Mouse (Mus musculus): ENCODE measurements around the gene Zkscan4.
A peak's percentile ranks its signal among the peaks of the same experiment; 100 is the strongest.
"Not testable (repeated sequence)": the region's sequence is repeated elsewhere in the genome, so short reads cannot be mapped to it uniquely, and the experiment has no call there.

Gene Zkscan4

GRCm38 (mm10) chr13:21478759-21479670, at the start of gene Zkscan4, which contains the start of gene Gm10065:
Zkscan4 (plus strand) TSS chr13:21478907.
Gm10065 (minus strand) TSS chr13:21479441.
- peak; percentile 92 for DNase-seq (ENCODE audit: low read depth, low spot score)

DNA sequence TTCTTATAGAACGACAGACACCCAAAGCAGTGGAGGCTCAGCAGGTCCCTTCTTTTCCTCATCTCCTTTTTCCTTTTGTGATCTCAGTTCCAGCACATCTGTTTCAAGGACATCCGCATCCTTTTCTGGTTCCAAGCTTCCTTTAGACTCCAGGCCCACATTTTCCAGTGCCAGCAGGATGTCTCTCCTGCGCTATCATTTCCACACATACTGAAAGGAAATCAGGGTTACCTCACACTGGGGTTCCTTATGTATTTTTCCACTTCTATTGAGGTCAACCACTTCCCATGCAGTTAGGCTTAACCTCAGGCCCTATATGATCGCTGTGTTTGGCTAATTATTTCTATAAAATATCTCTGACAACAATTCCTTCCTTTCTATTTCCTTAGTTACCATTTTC, 43.2 kb upstream of the Zkscan4 start:
- no peak for DNase-seq (ENCODE audit: low read depth, low spot score)

GRCm38 (mm10) chr13:21440503-21441206, 38.1 kb upstream of the Zkscan4 start, which contains the start of gene Pgbd1:
Pgbd1 (minus strand) TSS chr13:21441058.
- DNase-seq (ENCODE audit: low read depth, low spot score) = peak; percentile 97

DNA sequence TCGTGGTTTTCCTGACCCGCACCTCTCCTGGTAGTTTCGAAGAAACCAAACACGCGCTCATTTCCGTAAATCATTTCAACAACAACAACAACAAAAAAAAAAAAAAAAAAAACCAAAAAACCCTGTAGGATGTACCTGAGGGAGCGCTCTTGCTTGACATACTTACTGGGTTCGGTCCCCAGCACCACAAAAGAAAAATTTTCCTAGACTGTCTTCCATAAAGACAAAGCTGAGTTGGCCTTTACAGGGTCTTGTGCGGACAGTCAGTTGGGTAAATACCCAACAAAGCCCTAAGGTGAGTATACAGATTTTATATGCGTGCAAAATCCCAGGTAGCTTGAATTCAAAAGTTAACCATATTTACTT, 37.5 kb upstream of the Zkscan4 start:
- DNase-seq (ENCODE audit: low read depth, low spot score) = no peak

DNA sequence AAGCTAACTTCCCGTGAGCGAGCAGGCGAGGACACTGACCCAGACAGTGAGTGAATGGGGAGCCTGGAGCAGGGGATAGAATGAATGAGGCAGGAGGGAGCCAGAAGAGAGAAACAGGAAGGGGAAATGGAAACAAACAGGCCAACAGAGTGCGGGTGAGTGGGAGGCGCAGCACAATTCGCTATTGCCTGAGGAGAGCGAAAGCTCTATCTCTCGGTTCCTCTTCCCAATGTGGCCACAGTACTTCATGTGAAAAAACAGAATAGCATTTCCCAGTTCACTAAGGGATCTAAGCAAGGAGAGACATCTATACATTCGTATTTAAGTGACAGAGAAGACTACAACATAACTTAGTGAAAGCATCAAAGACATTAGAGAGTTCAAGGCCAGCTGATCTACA, 31.9 kb upstream of the Zkscan4 start:
- no peak for DNase-seq (ENCODE audit: low read depth, low spot score)

DNA sequence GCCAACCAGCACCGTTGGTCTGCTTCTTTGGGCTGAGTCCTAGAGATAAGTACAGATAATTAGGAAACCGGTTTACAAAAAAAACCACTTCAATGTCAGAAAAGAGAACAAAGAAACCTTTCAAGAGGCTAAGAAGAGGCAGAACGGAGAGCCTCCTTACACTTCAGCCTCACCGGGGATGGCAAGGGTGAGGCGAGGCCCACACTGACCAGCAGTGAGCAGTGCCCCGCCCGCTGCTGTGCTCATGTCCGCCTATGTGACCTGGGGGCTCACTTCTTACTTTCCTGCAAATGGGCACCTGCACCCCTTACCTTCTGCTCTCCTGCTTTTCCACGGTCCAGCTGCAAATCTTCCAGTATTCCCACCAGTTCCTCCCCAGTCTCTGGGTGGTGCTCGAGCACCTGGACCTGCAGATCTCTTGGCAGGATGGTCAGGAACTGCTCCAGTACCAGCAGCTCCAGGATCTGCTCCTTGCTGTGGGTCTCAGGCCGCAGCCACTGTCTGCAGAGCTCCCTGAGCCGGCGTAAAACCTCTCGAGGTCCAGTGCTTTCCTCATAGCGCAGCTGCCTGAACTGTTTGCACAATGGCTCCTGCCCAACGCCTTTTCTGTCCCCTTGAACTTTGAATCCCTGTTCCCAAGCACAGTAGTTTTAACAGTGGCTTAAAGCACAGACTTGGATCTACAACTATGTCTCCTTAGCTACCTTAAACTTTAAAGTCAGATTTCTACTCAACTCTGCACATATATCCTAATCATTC, 30.7 kb upstream of the Zkscan4 start:
- no peak for DNase-seq (ENCODE audit: low read depth, low spot score)

- no peak for DNase-seq (ENCODE audit: low read depth, low spot score)
These were observed 25.7 kb upstream of the Zkscan4 start for GRCm38 (mm10) chr13:21453042-21453441.

DNA sequence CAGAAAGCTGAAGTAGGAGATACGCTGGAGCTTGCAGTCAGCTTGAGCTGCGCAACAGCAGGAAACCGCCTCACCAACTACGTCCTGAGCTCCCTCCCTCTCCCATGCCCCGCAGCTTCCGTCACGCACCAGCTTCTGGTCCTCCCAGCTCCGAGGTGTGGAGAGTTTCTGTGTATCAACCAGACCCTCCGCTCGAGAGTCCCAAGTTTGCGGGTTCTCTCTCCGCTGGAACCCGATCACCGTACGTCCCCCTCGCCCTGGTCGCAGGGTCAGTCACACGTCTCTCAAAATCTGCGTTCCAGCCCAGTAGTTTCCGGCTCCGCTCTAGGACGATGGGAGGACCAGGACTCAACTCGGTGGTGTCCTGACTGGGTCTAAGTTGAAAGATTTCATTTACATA, 25.3 kb upstream of the Zkscan4 start, which contains the start of gene Zscan26:
Zscan26 (minus strand) TSS at position 282 of the 400 bp plus-strand sequence.
- peak; percentile 95 for DNase-seq (ENCODE audit: low read depth, low spot score)

- no peak for DNase-seq (ENCODE audit: low read depth, low spot score)
These were observed 24.6 kb upstream of the Zkscan4 start for GRCm38 (mm10) chr13:21454133-21454532.

DNA sequence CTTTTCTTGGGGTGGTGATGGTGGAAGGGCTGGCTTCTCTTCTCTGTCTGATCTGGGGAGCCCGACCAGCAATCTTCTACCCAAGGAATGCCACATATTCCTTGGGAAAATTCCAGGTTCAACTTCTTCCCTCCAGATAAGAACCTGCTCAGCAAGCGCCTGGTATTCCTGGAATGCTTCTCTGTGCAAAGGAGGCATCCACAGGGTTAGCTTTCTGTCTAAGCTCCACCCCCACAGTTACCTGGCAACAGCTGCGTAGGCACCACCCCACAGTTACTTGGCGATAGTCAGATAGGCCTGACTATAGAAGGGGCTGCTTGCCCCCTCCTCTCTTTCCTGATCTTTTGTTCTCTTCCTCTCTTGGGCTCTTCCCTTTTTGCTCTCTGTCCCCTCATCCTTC, 22.4 kb upstream of the Zkscan4 start:
- no peak for DNase-seq (ENCODE audit: low read depth, low spot score)

GRCm38 (mm10) chr13:21462516-21462915, 16.2 kb upstream of the Zkscan4 start:
- not testable (repeated sequence) for DNase-seq (ENCODE audit: low read depth, low spot score)

DNA sequence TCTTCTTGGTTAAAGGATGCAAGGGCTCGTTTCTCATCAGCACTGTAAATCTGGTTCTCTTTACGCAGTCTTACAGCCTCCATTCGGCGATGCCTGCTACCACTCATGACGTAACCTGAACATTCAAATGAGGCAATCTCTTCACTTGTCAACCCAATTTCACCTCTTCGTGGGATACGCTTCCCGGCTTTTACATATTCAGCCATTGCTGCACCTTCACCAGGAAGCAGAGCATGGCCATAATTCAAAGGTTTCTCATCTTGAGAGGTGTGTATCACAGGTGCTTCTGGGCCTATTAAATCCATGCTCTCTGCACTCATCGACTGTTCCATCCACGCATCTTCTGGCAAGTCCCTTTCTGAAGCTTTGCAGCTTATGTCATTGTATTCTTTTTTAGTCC, 11.4 kb upstream of the Zkscan4 start:
- no peak for DNase-seq (ENCODE audit: low read depth, low spot score)

GRCm38 (mm10) chr13:21468061-21469019, 10.4 kb upstream of the Zkscan4 start, which contains the start of gene Nkapl:
Nkapl (minus strand) TSS chr13:21468509.
- peak; percentile 95 for DNase-seq (ENCODE audit: low read depth, low spot score)

DNA sequence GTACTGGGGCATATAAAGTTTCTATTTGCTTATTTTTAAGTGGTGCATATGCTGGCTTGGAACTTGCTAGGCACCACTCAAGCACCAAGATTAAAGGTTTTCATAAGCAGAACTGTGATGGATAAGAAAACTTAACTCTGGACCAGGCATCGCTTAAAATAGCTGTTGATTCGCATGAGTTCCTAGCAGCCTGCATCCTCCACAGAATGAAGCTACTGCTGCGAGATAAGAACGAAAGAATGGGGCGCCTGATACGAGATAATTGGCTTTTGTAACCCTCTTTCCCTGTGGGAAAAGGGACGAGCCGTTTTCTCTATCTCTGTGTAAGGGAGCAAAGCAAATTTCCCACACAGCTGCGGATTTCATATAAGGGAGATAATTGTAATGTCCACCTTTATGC, 9.6 kb upstream of the Zkscan4 start:
- peak; percentile 11 for DNase-seq (ENCODE audit: low read depth, low spot score)

- DNase-seq (ENCODE audit: low read depth, low spot score) = no peak
These were observed 6.3 kb upstream of the Zkscan4 start for GRCm38 (mm10) chr13:21472427-21472826.

- DNase-seq (ENCODE audit: low read depth, low spot score) = no peak
These were observed 8.2 kb downstream of the Zkscan4 start for GRCm38 (mm10) chr13:21486881-21487280.

GRCm38 (mm10) chr13:21492847-21493246, 14.1 kb downstream of the Zkscan4 start:
- DNase-seq (ENCODE audit: low read depth, low spot score) = no peak

GRCm38 (mm10) chr13:21495080-21495479, 16.4 kb downstream of the Zkscan4 start, which contains the start of gene AK157302:
AK157302 (plus strand) TSS chr13:21495223.
- no peak for DNase-seq (ENCODE audit: low read depth, low spot score)

GRCm38 (mm10) chr13:21501182-21501581, 22.5 kb downstream of the Zkscan4 start, which contains the start of gene Gm11273:
Gm11273 (minus strand) TSS chr13:21501418.
- DNase-seq (ENCODE audit: low read depth, low spot score) = not testable (repeated sequence)

- no peak for DNase-seq (ENCODE audit: low read depth, low spot score)
These were observed 23.6 kb downstream of the Zkscan4 start for GRCm38 (mm10) chr13:21502296-21502695.
